Comparison of ENCODE assay signal across 20 mouse cellular contexts in genomic region chr3:85757944-85758343, GRCm38 (mm10). TPM values are rescaled to one million over a fixed set of nuclear protein-coding genes. Genes with fewer than 3 reads are reported as not detected.
DNase-seq lines count a peak whose midpoint lies in the region; ATAC-seq and TF ChIP-seq lines count a peak whose summit lies in the region.
"Had no signal": no experiment of that assay in that cellular context is flagged by ENCODE, and none has a peak within 500 bp of the region (broad histone marks: within the 10 kb centered on the region; RNA-seq: fewer than 3 reads in every experiment).

No protein-coding gene starts in this region.

- peak; percentile 81 for ATAC-seq in intestine, embryonic 14.5 days (replicated peaks; ENCODE audit: low FRiP score, low TSS enrichment, low read depth)
- peak; percentile 69 for ATAC-seq in intestine, postnatal 0 days
- no peak for ATAC-seq in forebrain, embryonic 14.5 days
- ATAC-seq: activated CD4-positive, CD25-positive, alpha-beta regulatory T cell, adult 4 months; forebrain, embryonic 15.5 days; hindbrain, postnatal 0 days; inflammation-experienced regulatory T-cells, adult 6 months had no signal

- H3K9ac ChIP-seq in intestine, embryonic 14.5 days (ENCODE audit: low read length) = no peak overlapping the region
- H3K9ac ChIP-seq in intestine, postnatal 0 days (ENCODE audit: low read depth, low read length) = no peak overlapping the region
- H3K9ac ChIP-seq in forebrain, embryonic 14.5 days (ENCODE audit: low read length) = no peak overlapping the region
- H3K9ac ChIP-seq: forebrain, embryonic 15.5 days; hindbrain, embryonic 14.5 days had no signal

- intact Hi-C loops in heart, postnatal 25 days (cut with DNase I) = no loop called here
- intact Hi-C loops in heart, postnatal 14 days (cut with DNase I) = no loop called here

- DNase-seq in heart, adult 11 months = peak; percentile 3
- no peak for DNase-seq in heart, postnatal 25 days (ENCODE audit: low spot score)
- DNase-seq in intestine, embryonic 14.5 days (ENCODE audit: low spot score) = no peak
- DNase-seq in forebrain, embryonic 14.5 days (ENCODE audit: low spot score) = no peak
- no peak for DNase-seq in heart, postnatal 14 days
- DNase-seq: adrenal gland, adult 8-10 months; adrenal gland, postnatal 25 days; cerebellum, adult 18-20 months; cerebellum, adult 9-10 months; cerebellum, postnatal 14 days; gastrocnemius, postnatal 25 days; heart, postnatal 4 days had no signal

- H3K4me2 ChIP-seq in intestine, embryonic 14.5 days (ENCODE audit: low read length) = no peak overlapping the region
- 0 out of 2 replicates have a peak overlapping the region, but pooled peaks have one; percentile 30 for H3K4me2 ChIP-seq in intestine, postnatal 0 days (replicated peaks; ENCODE audit: low read depth)
- no peak overlapping the region for H3K4me2 ChIP-seq in forebrain, embryonic 14.5 days (ENCODE audit: low read length)
- H3K4me2 ChIP-seq: forebrain, embryonic 15.5 days; heart, embryonic 11.5 days; hindbrain, embryonic 14.5 days had no signal

- WGBS in intestine, embryonic 14.5 days = 25% methylated on average over 2 of the region's 2 CpGs
- 10% methylated on average over 2 of the region's 2 CpGs for WGBS in intestine, postnatal 0 days
- 85% methylated on average over 2 of the region's 2 CpGs for WGBS in forebrain, embryonic 14.5 days

- no peak overlapping the region for H3K4me3 ChIP-seq in intestine, embryonic 14.5 days (ENCODE audit: low read depth, low read length)
- no peak overlapping the region for H3K4me3 ChIP-seq in intestine, postnatal 0 days (ENCODE audit: low read depth, low read length)
- no peak overlapping the region for H3K4me3 ChIP-seq in forebrain, embryonic 14.5 days (ENCODE audit: low read depth, low read length)
- H3K4me3 ChIP-seq: forebrain, embryonic 15.5 days had no signal

- TF ChIP-seq CTCF in intestine, postnatal 0 days (IDR thresholded peaks at IDR 0.05; ENCODE audit: low read depth) = no peak

- no peaks in the 10 kb centered on the region for H3K4me1 ChIP-seq in intestine, embryonic 14.5 days (replicated peaks; ENCODE audit: control insufficient read depth, insufficient read depth, low read length)
- H3K4me1 ChIP-seq in intestine, postnatal 0 days (replicated peaks; ENCODE audit: control insufficient read depth, insufficient read depth, low read length) = peaks cover 7% of the 10 kb centered on the region; the same call in 1 of the 2 replicates
- H3K4me1 ChIP-seq in forebrain, embryonic 14.5 days (ENCODE audit: control insufficient read depth, insufficient read depth, low read length) = peaks cover 2% of the 10 kb centered on the region; the same call in 1 of the 2 replicates

- no peaks in the 10 kb centered on the region for H3K27me3 ChIP-seq in intestine, embryonic 14.5 days (replicated peaks; ENCODE audit: control insufficient read depth, insufficient read depth, low read length)
- no peaks in the 10 kb centered on the region for H3K27me3 ChIP-seq in intestine, postnatal 0 days (replicated peaks; ENCODE audit: control insufficient read depth, insufficient read depth, low read length)
- H3K27me3 ChIP-seq in forebrain, embryonic 14.5 days (replicated peaks; ENCODE audit: control insufficient read depth, insufficient read depth, low read length) = no peaks in the 10 kb centered on the region
- H3K27me3 ChIP-seq: forebrain, embryonic 15.5 days had no signal

- no peaks in the 10 kb centered on the region for H3K36me3 ChIP-seq in intestine, embryonic 14.5 days (ENCODE audit: control insufficient read depth, insufficient read depth, low read length)
- no peaks in the 10 kb centered on the region for H3K36me3 ChIP-seq in intestine, postnatal 0 days (ENCODE audit: control insufficient read depth, insufficient read depth)
- no peaks in the 10 kb centered on the region for H3K36me3 ChIP-seq in forebrain, embryonic 14.5 days (ENCODE audit: control insufficient read depth, insufficient read depth, low read length)
- H3K36me3 ChIP-seq: forebrain, embryonic 15.5 days had no signal

- H3K9me3 ChIP-seq in intestine, embryonic 14.5 days (ENCODE audit: control insufficient read depth, low read length) = no peaks in the 10 kb centered on the region
- no peaks in the 10 kb centered on the region for H3K9me3 ChIP-seq in intestine, postnatal 0 days (ENCODE audit: control insufficient read depth)
- H3K9me3 ChIP-seq in forebrain, embryonic 14.5 days (replicated peaks; ENCODE audit: control insufficient read depth, low read length) = no peaks in the 10 kb centered on the region
- H3K9me3 ChIP-seq: forebrain, embryonic 15.5 days had no signal

- no peak overlapping the region for H3K27ac ChIP-seq in intestine, embryonic 14.5 days (ENCODE audit: low read depth)
- H3K27ac ChIP-seq in intestine, postnatal 0 days (ENCODE audit: low read depth, low read length) = no peak overlapping the region
- no peak overlapping the region for H3K27ac ChIP-seq in forebrain, embryonic 14.5 days (ENCODE audit: low read depth, low read length)
- H3K27ac ChIP-seq: forebrain, embryonic 15.5 days; hindbrain, embryonic 14.5 days; hindbrain, postnatal 0 days had no signal

RNA-seq across cellular contexts. Expression of gene Fam160a1, which starts 59.1 kb away (rescaled TPM):
- 10 to 100 TPM; 55.9 to 58.9 TPM for total RNA-seq in heart, postnatal 25 days (2021)
- 3.3 and 4.2 TPM in 2 replicates for polyA plus RNA-seq in intestine, embryonic 14.5 days (2014; fragmentation: Nextera tagmentation; extraction: Ambion mirVana)
- 2.3 and 2.6 TPM in 2 replicates for polyA plus RNA-seq in intestine, postnatal 0 days (2015; fragmentation: Nextera tagmentation; extraction: Ambion mirVana)
- polyA plus RNA-seq in forebrain, embryonic 14.5 days (2014; fragmentation: Nextera tagmentation; extraction: Ambion mirVana) = 0.51 and 0.99 TPM in 2 replicates
- 10 to 100 TPM; 47.7 to 50.4 TPM for total RNA-seq in heart, postnatal 14 days (2021)
- total RNA-seq: granulocyte monocyte progenitor cell, adult 5-6 weeks had no signal
